Mouse (Mus musculus) right cerebral cortex, adult 18-20 months (tissue): ENCODE data around the gene Dscaml1.

ENCODE experiments used
- DNase-seq: peaks from one replicate; pipeline ENCODE4 v3.0.0; 2022; ENCODE audit warnings: mixed read lengths

Dscaml1 gene

GRCm38 (mm10) chr9:45791456-45792142 lies 365.2 kb downstream of the Dscaml1 start:
- no peak for DNase-seq

- DNase-seq, result no peak
Measured at GRCm38 (mm10) chr9:45792235-45792634, 365.8 kb downstream of the Dscaml1 start.

GRCm38 (mm10) chr9:45793697-45794096 lies 367.3 kb downstream of the Dscaml1 start:
- no peak for DNase-seq

- DNase-seq, result no peak
Measured at GRCm38 (mm10) chr9:45795722-45796121, 369.3 kb downstream of the Dscaml1 start.

- no peak for DNase-seq
Measured at GRCm38 (mm10) chr9:45797271-45797670, 370.8 kb downstream of the Dscaml1 start.

GRCm38 (mm10) chr9:45798467-45799164 lies 372.2 kb downstream of the Dscaml1 start:
- DNase-seq, result peak; percentile 22

GRCm38 (mm10) chr9:45799402-45799801 lies 373.0 kb downstream of the Dscaml1 start:
- DNase-seq, result no peak
